Mouse (Mus musculus): ENCODE data around the gene Nedd9. TPM values are rescaled to one million over a fixed set of nuclear protein-coding genes. Genes with fewer than 3 reads are reported as not detected.

Gene Nedd9
- polyA plus RNA-seq, 1 experiment = 39.4 TPM

DNA sequence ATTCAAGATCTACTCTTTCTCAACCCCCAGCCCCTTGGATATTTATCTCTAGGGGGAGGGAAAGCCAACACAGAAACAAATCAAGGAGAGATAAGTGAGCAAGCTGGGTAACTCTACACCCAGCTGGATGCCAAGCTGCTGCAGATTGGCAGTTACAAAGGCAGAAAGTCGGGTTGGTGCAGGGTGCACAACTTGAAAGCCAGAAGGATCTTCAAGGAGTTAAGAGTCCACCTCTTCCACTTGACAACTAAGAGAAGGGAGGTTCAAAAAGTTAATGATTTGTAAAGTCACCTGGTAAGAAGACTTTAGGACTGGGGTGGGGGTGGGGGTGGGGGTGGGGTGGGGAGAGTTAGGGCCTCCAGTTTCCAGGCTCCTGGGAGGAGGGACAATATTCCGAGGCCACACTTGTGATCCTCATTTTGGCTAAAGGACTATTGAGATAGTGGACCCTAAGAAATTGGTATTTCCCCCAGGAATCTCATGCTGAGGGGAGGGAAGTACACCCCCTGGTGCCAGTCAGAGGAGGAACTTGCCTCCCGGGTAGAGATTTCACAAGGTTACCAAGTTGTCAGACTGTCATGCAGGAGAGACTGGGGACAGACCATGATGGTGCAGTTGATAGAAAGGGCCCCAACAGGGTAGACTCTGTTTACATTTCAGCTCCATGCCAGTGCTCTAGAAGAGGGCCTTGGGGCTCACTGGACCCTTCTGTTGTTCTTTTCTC, 143.8 kb downstream of the Nedd9 start:
- TF ChIP-seq CTCF (IDR thresholded peaks at IDR 0.05; ENCODE audit: borderline replicate concordance, control insufficient read depth, extremely low read depth, insufficient read depth, low read length, poor library complexity) = no peak
- no peak for TF ChIP-seq POLR2A (IDR thresholded peaks at IDR 0.05; ENCODE audit: control insufficient read depth, extremely low read depth, insufficient read depth, low read length, poor library complexity)
- Histone ChIP-seq H3K4me3 (ENCODE audit: control insufficient read depth, insufficient read depth, low read length) (no peak overlapping the region), H3K36me3 (ENCODE audit: control insufficient read depth, insufficient read depth, low read length) (peaks cover 4% of the 10 kb centered on the region; the same call in 1 of the 2 replicates), H3K4me1 (replicated peaks; ENCODE audit: control insufficient read depth, insufficient read depth, low read length) (no peaks in the 10 kb centered on the region), H3K27me3 (ENCODE audit: control insufficient read depth, insufficient read depth, low read length) (no peaks in the 10 kb centered on the region), H3K27ac (ENCODE audit: control insufficient read depth, insufficient read depth, low read length) (no peak overlapping the region)
- 89% methylated on average over 3 of the region's 3 CpGs for WGBS
- no peak for DNase-seq

DNA sequence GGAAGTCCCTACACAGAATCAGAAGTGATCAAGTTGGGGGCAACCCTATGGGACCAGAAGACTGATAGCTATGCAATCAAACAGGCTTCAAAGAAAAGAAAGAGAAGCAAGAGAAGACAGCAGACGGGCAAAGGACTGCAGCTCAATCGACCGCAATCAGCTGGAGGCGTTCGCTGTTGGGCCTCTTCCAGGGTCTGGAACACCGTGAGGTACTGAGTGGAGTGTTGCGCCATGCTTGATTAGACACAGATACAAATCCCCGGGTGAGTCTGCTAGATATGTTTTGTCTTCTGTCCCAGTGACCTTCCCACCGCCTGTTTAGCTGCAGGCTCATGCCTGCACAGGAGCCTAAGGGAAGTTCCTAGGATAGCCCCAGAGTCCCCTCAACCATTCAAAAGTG, 145.7 kb downstream of the Nedd9 start:
- no peak for TF ChIP-seq POLR2A (IDR thresholded peaks at IDR 0.05; ENCODE audit: control insufficient read depth, extremely low read depth, insufficient read depth, low read length, poor library complexity)
- TF ChIP-seq CTCF (IDR thresholded peaks at IDR 0.05; ENCODE audit: borderline replicate concordance, control insufficient read depth, extremely low read depth, insufficient read depth, low read length, poor library complexity) = no peak
- no peak for DNase-seq
- Histone ChIP-seq H3K4me3 (ENCODE audit: control insufficient read depth, insufficient read depth, low read length) (no peak overlapping the region), H3K27ac (ENCODE audit: control insufficient read depth, insufficient read depth, low read length) (no peak overlapping the region), H3K27me3 (ENCODE audit: control insufficient read depth, insufficient read depth, low read length) (no peaks in the 10 kb centered on the region), H3K4me1 (replicated peaks; ENCODE audit: control insufficient read depth, insufficient read depth, low read length) (no peaks in the 10 kb centered on the region), H3K36me3 (ENCODE audit: control insufficient read depth, insufficient read depth, low read length) (peaks cover 10% of the 10 kb centered on the region; the same call in 1 of the 2 replicates)
- 94% methylated on average over 9 of the region's 9 CpGs for WGBS

DNA sequence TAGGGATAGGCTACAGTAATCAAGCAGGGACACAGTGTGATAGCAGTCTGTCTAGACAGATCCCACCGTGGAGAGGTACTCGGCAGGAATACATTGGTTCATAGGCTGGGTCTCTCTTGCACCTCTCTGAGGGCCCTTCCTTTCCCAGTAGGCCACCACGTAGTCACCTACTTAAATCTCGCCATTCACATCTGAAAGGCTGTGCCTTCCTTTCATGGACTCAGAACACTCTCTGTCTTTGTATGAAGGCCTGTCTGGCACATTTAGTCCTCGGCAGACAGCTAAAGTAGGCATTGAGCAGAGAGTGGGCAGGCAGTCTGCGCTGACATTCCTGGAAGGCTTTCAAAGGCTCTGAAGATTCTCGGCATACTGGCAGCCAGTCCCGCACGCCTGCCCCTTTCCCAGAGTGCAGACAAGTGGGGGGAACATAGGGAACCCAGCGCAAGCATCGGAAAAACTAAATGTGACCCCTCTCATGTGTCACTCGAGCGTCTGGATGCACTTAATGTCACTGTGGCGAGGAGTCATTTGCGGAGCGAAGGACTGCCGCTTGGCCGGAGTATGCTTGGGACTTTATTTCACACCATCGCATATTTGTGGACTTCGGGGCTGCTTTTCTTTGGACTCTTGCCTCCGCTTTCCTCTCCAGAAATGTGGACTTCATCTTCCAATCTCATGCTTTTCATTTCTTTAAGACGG, 147.4 kb downstream of the Nedd9 start:
- TF ChIP-seq POLR2A (IDR thresholded peaks at IDR 0.05; ENCODE audit: control insufficient read depth, extremely low read depth, insufficient read depth, low read length, poor library complexity) (no peak), CTCF (IDR thresholded peaks at IDR 0.05; ENCODE audit: borderline replicate concordance, control insufficient read depth, extremely low read depth, insufficient read depth, low read length, poor library complexity) (no peak)
- Histone ChIP-seq H3K27me3 (ENCODE audit: control insufficient read depth, insufficient read depth, low read length) (no peaks in the 10 kb centered on the region), H3K27ac (ENCODE audit: control insufficient read depth, insufficient read depth, low read length) (no peak overlapping the region), H3K4me1 (replicated peaks; ENCODE audit: control insufficient read depth, insufficient read depth, low read length) (no peaks in the 10 kb centered on the region), H3K36me3 (ENCODE audit: control insufficient read depth, insufficient read depth, low read length) (peaks cover 13% of the 10 kb centered on the region; the same call in 1 of the 2 replicates), H3K4me3 (ENCODE audit: control insufficient read depth, insufficient read depth, low read length) (no peak overlapping the region)
- 94% methylated on average over 22 of the region's 22 CpGs for WGBS
- DNase-seq = no peak

DNA sequence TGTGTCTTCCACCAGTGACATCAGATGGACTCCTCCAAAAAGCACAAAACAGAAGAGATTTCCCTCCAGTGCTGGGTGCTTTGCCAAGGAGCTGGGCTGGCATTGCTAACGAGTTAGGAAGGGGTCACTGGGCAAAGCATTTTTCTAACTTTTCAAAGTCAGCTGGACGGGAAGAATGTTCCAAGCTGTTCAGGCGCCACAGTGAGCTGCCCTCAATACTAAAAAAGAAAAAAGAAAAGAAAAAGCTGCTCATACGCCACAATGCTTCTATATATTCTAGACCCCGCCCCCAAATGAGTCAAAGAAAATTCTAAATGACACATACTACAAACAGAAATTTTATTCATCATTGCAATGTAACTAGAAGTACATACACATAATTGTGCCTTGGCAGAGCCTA, 148.0 kb downstream of the Nedd9 start:
- TF ChIP-seq POLR2A (IDR thresholded peaks at IDR 0.05; ENCODE audit: control insufficient read depth, extremely low read depth, insufficient read depth, low read length, poor library complexity) (no peak), CTCF (IDR thresholded peaks at IDR 0.05; ENCODE audit: borderline replicate concordance, control insufficient read depth, extremely low read depth, insufficient read depth, low read length, poor library complexity) (no peak)
- Histone ChIP-seq H3K36me3 (ENCODE audit: control insufficient read depth, insufficient read depth, low read length) (peaks cover 13% of the 10 kb centered on the region; the same call in 1 of the 2 replicates), H3K4me3 (ENCODE audit: control insufficient read depth, insufficient read depth, low read length) (no peak overlapping the region), H3K27me3 (ENCODE audit: control insufficient read depth, insufficient read depth, low read length) (no peaks in the 10 kb centered on the region), H3K27ac (ENCODE audit: control insufficient read depth, insufficient read depth, low read length) (no peak overlapping the region), H3K4me1 (replicated peaks; ENCODE audit: control insufficient read depth, insufficient read depth, low read length) (no peaks in the 10 kb centered on the region)
- 94% methylated on average over 5 of the region's 5 CpGs for WGBS
- DNase-seq = no peak

DNA sequence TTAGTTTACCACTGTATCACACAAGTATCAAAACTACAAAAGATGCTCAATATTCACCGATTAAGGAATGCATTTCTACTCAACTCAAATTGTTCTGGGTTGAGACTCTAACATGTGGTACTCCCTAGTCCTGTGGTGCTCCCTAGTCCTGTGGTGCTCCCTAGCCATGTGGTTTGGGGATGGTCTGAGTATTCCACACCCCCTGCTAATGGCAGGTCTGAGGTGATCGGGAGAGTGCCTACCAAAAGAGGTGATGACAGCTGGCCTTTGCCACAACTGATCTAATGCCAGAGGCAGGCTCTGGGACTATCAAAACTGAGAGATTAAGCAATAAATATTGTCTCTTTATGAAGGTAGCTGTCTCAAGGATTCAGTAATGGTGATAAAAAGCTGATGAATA, 149.8 kb downstream of the Nedd9 start:
- Histone ChIP-seq H3K4me3 (ENCODE audit: control insufficient read depth, insufficient read depth, low read length) (no peak overlapping the region), H3K4me1 (replicated peaks; ENCODE audit: control insufficient read depth, insufficient read depth, low read length) (no peaks in the 10 kb centered on the region), H3K36me3 (ENCODE audit: control insufficient read depth, insufficient read depth, low read length) (peaks cover 13% of the 10 kb centered on the region; the same call in 1 of the 2 replicates), H3K27ac (ENCODE audit: control insufficient read depth, insufficient read depth, low read length) (no peak overlapping the region), H3K27me3 (ENCODE audit: control insufficient read depth, insufficient read depth, low read length) (no peaks in the 10 kb centered on the region)
- WGBS = 96% methylated on average over 2 of the region's 2 CpGs
- DNase-seq = no peak
- no peak for TF ChIP-seq CTCF (IDR thresholded peaks at IDR 0.05; ENCODE audit: borderline replicate concordance, control insufficient read depth, extremely low read depth, insufficient read depth, low read length, poor library complexity)

DNA sequence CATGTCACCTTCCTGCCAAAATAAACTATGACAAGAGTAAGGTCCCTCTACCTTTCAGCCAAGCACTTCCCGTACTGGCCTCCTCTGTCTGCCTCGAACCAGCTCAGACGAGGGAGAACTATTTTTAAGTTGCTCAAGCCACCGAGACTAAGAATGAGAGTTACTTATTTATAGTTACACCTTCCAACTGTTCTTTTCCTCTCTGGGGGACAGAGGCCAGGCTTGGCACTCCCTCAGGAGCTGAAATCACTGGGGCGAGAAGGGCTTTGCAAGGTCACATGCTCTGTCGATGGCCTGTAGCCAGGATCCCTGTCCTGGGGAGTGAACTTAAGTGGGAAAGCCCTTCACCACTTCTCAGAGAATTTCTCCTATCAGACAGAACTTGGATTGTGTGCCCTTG, 150.9 kb downstream of the Nedd9 start:
- H3K4me3 ChIP-seq (ENCODE audit: control insufficient read depth, insufficient read depth, low read length) = no peak overlapping the region
- H3K36me3 ChIP-seq (ENCODE audit: control insufficient read depth, insufficient read depth, low read length) = peaks cover 13% of the 10 kb centered on the region; the same call in 1 of the 2 replicates
- no peak for DNase-seq
- TF ChIP-seq POLR2A (IDR thresholded peaks at IDR 0.05; ENCODE audit: control insufficient read depth, extremely low read depth, insufficient read depth, low read length, poor library complexity) = no peak
- TF ChIP-seq CTCF (IDR thresholded peaks at IDR 0.05; ENCODE audit: borderline replicate concordance, control insufficient read depth, extremely low read depth, insufficient read depth, low read length, poor library complexity) = no peak
- no peaks in the 10 kb centered on the region for H3K4me1 ChIP-seq (replicated peaks; ENCODE audit: control insufficient read depth, insufficient read depth, low read length)
- 90% methylated on average over 6 of the region's 6 CpGs for WGBS
- H3K27ac ChIP-seq (ENCODE audit: control insufficient read depth, insufficient read depth, low read length) = no peak overlapping the region
- no peaks in the 10 kb centered on the region for H3K27me3 ChIP-seq (ENCODE audit: control insufficient read depth, insufficient read depth, low read length)

Data from thymus, adult 2 months (tissue).